Mouse (Mus musculus) olfactory bulb, adult 2 months (tissue): ENCODE measurements around the gene Slc27a3. TPM values are rescaled to one million over a fixed set of nuclear protein-coding genes. Genes with fewer than 3 reads are reported as not detected.

Experiments
- H3K27ac ChIP-seq: fragments of 200-500 bp; 2 replicates; pipeline ENCODE4 v1.5.1; 2012; ENCODE audit warnings: low read depth, low read length; ENCODE audit not compliant: insufficient read depth
- H3K4me1 ChIP-seq: fragments of 200-500 bp; 2 replicates; pipeline ENCODE4 v1.6.1; 2012; ENCODE audit warnings: low read length; ENCODE audit not compliant: control insufficient read depth, insufficient read depth
- H3K4me3 ChIP-seq: fragments of 200-500 bp; 2 replicates; pipeline ENCODE4 v1.5.1; 2012; ENCODE audit warnings: mild to moderate bottlenecking, low read depth, low read length, moderate library complexity; ENCODE audit not compliant: insufficient read depth
- CTCF ChIP-seq: fragments of 200-500 bp; IDR thresholded peaks from 2 replicates; pipeline ENCODE4 v1.5.1; 2012; ENCODE audit warnings: low read depth, mild to moderate bottlenecking, low read length, moderate library complexity; ENCODE audit not compliant: insufficient read depth
- POLR2A ChIP-seq: fragments of 200-500 bp; IDR thresholded peaks from 2 replicates; pipeline ENCODE4 v1.6.1; 2012; ENCODE audit warnings: mild to moderate bottlenecking, low read depth, low read length, moderate library complexity; ENCODE audit not compliant: insufficient read depth
- WGBS: fragments of 180-500 bp; shearing (Covaris S2); methylation state at CpG from one replicate; pipeline ENCODE4 v1.1.7; 2018; 5-methylcytosine and 5-hydroxymethylcytosine counted together
- polyA plus RNA-seq: library from polyadenylated mRNA; stranded (reverse); fragments of >200 nt; gene quantifications from 2 replicates; pipeline ENCODE4 v1.2.4, GENCODE M21; 2012; ENCODE audit warnings: low replicate concordance; ENCODE audit not compliant: missing spikeins, insufficient read depth, insufficient read length

The Slc27a3 gene
- polyA plus RNA-seq, 1 experiment, result not detected

GRCm38 (mm10) chr3:90338190-90338589 lies 51.5 kb downstream of the Slc27a3 start:
- Histone ChIP-seq H3K27ac (0 out of 2 replicates have a peak overlapping the region, but pooled peaks have one; percentile 13), H3K4me3 (no peak overlapping the region), H3K4me1 (peaks cover 3% of the 10 kb centered on the region; the same call in 1 of the 2 replicates)
- TF ChIP-seq CTCF, result no peak
- TF ChIP-seq POLR2A, result no peak
- WGBS, result 33% methylated on average over 3 of the region's 3 CpGs

- no peak overlapping the region for H3K27ac ChIP-seq
- H3K4me1 ChIP-seq, result peaks cover 3% of the 10 kb centered on the region; the same call in 1 of the 2 replicates
- H3K4me3 ChIP-seq, result no peak overlapping the region
- no peak for TF ChIP-seq CTCF
- TF ChIP-seq POLR2A, result no peak
These were observed 54.2 kb downstream of the Slc27a3 start for GRCm38 (mm10) chr3:90335517-90335916.

Other genes with a start within 250 kb of the Slc27a3 start
- 2,782 TPM in 1 of 2 replicates, not detected in the other for gene Rps27, start 176.3 kb downstream of the Slc27a3 start, polyA plus RNA-seq
- gene Rab13, start 176.2 kb downstream of the Slc27a3 start, polyA plus RNA-seq, result not detected in 2 replicates
- gene Jtb, start 158.3 kb downstream of the Slc27a3 start, polyA plus RNA-seq, result not detected in 2 replicates
- not detected in 2 replicates for gene Creb3l4, start 146.4 kb downstream of the Slc27a3 start, polyA plus RNA-seq
- gene Slc39a1, start 141.8 kb downstream of the Slc27a3 start, polyA plus RNA-seq, result not detected in 2 replicates
- not detected in 2 replicates for gene Crtc2, start 135.8 kb downstream of the Slc27a3 start, polyA plus RNA-seq
- not detected in 2 replicates for gene Dennd4b, start 124.8 kb downstream of the Slc27a3 start, polyA plus RNA-seq
- 118 TPM in 1 of 2 replicates, not detected in the other for gene Gatad2b, start 96.8 kb downstream of the Slc27a3 start, polyA plus RNA-seq
- gene Ints3, start 43.7 kb upstream of the Slc27a3 start, polyA plus RNA-seq, result not detected in 2 replicates
- gene Npr1, start 75.9 kb upstream of the Slc27a3 start, polyA plus RNA-seq, result not detected in 2 replicates
- not detected in 2 replicates for gene Ilf2, start 86.2 kb upstream of the Slc27a3 start, polyA plus RNA-seq
- gene Snapin, start 101.1 kb upstream of the Slc27a3 start, polyA plus RNA-seq, result not detected in 2 replicates
- 401 TPM in 1 of 2 replicates, not detected in the other for gene Chtop, start 119.6 kb upstream of the Slc27a3 start, polyA plus RNA-seq
- gene S100a1, start 124.5 kb upstream of the Slc27a3 start, polyA plus RNA-seq, result not detected in 2 replicates
- not detected in 2 replicates for gene S100a13, start 124.5 kb upstream of the Slc27a3 start, polyA plus RNA-seq
- not detected in 2 replicates for gene S100a14, start 136.9 kb upstream of the Slc27a3 start, polyA plus RNA-seq
- not detected in 2 replicates for gene S100a16, start 147.3 kb upstream of the Slc27a3 start, polyA plus RNA-seq
- gene S100a3, start 170.6 kb upstream of the Slc27a3 start, polyA plus RNA-seq, result not detected in 2 replicates
- not detected in 2 replicates for gene S100a2, start 200.3 kb upstream of the Slc27a3 start, polyA plus RNA-seq
- gene Gm42674, start 212.0 kb upstream of the Slc27a3 start, polyA plus RNA-seq, result not detected in 2 replicates
- not detected in 2 replicates for gene S100a4, start 213.8 kb upstream of the Slc27a3 start, polyA plus RNA-seq
- gene S100a5, start 218.6 kb upstream of the Slc27a3 start, polyA plus RNA-seq, result not detected in 2 replicates
- gene S100a6, start 222.9 kb upstream of the Slc27a3 start, polyA plus RNA-seq, result not detected in 2 replicates